Mouse (Mus musculus) stomach, postnatal 0 days (tissue): ENCODE results near the gene Pdcd7. TPM values are rescaled to one million over a fixed set of nuclear protein-coding genes. Genes with fewer than 3 reads are reported as not detected.

Source experiments
- ATAC-seq: fragments of 200-750 bp; cut with Nextera tagmentation; 2 replicates; pipeline ENCODE4 v1.8.0; 2017; ENCODE audit not compliant: low FRiP score, low TSS enrichment
- DNase-seq: peaks from one replicate; pipeline ENCODE4 v3.0.0-alpha.2; 2016; ENCODE audit warnings: low spot score
- H3K27ac ChIP-seq: fragments of 300-500 bp; sonication (generic); replicated peaks from 2 replicates; pipeline ENCODE4 v1.5.1; 2014; ENCODE audit warnings: mild to moderate bottlenecking, control low read depth
- H3K27me3 ChIP-seq: fragments of 300-500 bp; sonication (generic); 2 replicates; pipeline ENCODE4 v1.6.1; 2014; ENCODE audit warnings: low read length; ENCODE audit not compliant: control insufficient read depth, insufficient read depth
- H3K36me3 ChIP-seq: fragments of 300-500 bp; sonication (generic); 2 replicates; pipeline ENCODE4 v1.6.1; 2014; ENCODE audit warnings: low read length, mixed read lengths; ENCODE audit not compliant: control insufficient read depth, insufficient read depth
- H3K4me1 ChIP-seq: fragments of 300-500 bp; sonication (generic); replicated peaks from 2 replicates; pipeline ENCODE4 v1.6.1; 2014; ENCODE audit warnings: antibody characterized with exemption; ENCODE audit not compliant: control insufficient read depth, insufficient read depth
- H3K4me2 ChIP-seq: fragments of 300-500 bp; sonication (generic); replicated peaks from 2 replicates; pipeline ENCODE4 v1.6.1; 2014; ENCODE audit warnings: low read depth, mild to moderate bottlenecking, control low read depth, moderate library complexity
- H3K4me3 ChIP-seq: fragments of 300-500 bp; sonication (generic); 2 replicates; pipeline ENCODE4 v1.5.1; 2014; ENCODE audit warnings: low read depth, low read length, control low read depth
- H3K9ac ChIP-seq: fragments of 300-500 bp; sonication (generic); 2 replicates; pipeline ENCODE4 v1.6.1; 2014; ENCODE audit warnings: mild to moderate bottlenecking, low read length, control low read depth, mixed read lengths
- H3K9me3 ChIP-seq: fragments of 300-500 bp; sonication (generic); 2 replicates; pipeline ENCODE4 v1.6.1; 2016; ENCODE audit warnings: low read length; ENCODE audit not compliant: control insufficient read depth
- CTCF ChIP-seq: IDR thresholded peaks from 2 replicates; pipeline ENCODE4 v1.5.1; 2016; ENCODE audit warnings: antibody characterized with exemption, low read depth, mild to moderate bottlenecking, moderate library complexity
- EP300 ChIP-seq: optimal IDR thresholded peaks from 2 replicates; pipeline ENCODE3; 2016; ENCODE audit warnings: antibody characterized with exemption
- WGBS: fragments of 180-500 bp; shearing (Covaris S2); extraction: QIAGEN DNeasy Blood & Tissue Kit; methylation state at CpG from one replicate; pipeline ENCODE4 v1.1.7; 2014; 5-methylcytosine and 5-hydroxymethylcytosine counted together
- polyA plus RNA-seq: library from polyadenylated mRNA; unstranded; fragments of >200 nt; fragmentation: Nextera tagmentation; extraction: Ambion mirVana; gene quantifications from 2 replicates; pipeline ENCODE4 v1.2.1, GENCODE M21; 2015

The Pdcd7 gene
- polyA plus RNA-seq, 1 experiment from 2014 or later, result 5.8 TPM

DNA sequence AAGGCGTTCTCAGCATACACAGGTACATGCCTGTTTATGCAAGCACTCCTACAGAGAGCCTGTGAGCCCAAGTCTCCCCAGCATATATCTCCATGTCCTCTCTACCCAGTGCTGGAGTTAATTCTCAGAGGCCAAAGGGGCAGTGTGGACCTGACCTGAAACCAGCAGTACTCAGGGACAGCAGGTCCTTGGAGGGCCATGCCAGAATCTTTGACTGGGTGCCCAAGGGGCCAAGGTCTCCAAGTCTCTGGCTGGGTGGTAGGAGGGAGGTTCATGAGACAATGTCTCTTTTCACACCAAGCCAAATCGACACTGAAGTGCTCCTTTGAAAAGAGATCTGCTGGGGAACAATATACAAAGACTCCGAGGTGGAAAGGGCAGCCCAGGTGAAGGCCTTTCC lies 62.0 kb downstream of the Pdcd7 start:
- H3K9me3 ChIP-seq, result no peaks in the 10 kb centered on the region
- no peak overlapping the region for H3K4me2 ChIP-seq
- no peak overlapping the region for H3K4me3 ChIP-seq
- no peak overlapping the region for H3K27ac ChIP-seq
- WGBS, result 59% methylated on average over 3 of the region's 3 CpGs
- no peaks in the 10 kb centered on the region for H3K27me3 ChIP-seq
- ATAC-seq (no peak), DNase-seq (no peak)
- no peak overlapping the region for H3K9ac ChIP-seq
- TF ChIP-seq EP300, result no peak
- no peak for TF ChIP-seq CTCF
- 0 out of 2 replicates have a peak, but pooled peaks cover 4% of the 10 kb centered on the region for H3K4me1 ChIP-seq
- H3K36me3 ChIP-seq, result no peaks in the 10 kb centered on the region

DNA sequence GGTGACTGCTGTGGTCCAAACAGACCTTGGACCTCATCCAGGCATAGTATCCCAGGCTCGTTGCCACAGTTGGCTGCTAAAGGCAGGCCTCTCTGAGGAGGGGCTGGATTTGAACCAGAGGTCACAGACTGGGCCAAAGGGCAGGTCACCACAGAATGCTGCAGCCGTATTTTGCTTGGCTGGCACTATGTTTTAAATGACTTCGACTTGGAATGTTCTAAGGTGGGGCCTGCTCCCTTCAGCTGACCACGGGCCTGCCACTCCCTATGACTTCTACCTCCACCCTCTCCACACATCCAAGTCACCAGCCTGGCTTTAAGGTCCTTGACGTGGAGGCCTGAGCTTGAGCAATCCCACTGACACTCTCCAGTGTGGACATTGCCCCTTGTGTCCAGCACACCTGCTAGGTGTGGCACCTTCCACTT lies 63.0 kb downstream of the Pdcd7 start:
- Histone ChIP-seq H3K9me3 (no peaks in the 10 kb centered on the region), H3K27me3 (no peaks in the 10 kb centered on the region), H3K4me3 (no peak overlapping the region), H3K4me1 (0 out of 2 replicates have a peak, but pooled peaks cover 4% of the 10 kb centered on the region), H3K9ac (no peak overlapping the region), H3K27ac (no peak overlapping the region), H3K36me3 (no peaks in the 10 kb centered on the region), H3K4me2 (no peak overlapping the region)
- DNase-seq, result peak; percentile 74
- peak; percentile 96 for ATAC-seq
- whole genome bisulfite sequencing, result 45% methylated on average over 5 of the region's 5 CpGs
- TF ChIP-seq CTCF (no peak), EP300 (no peak)

Other genes with a start within 250 kb of the Pdcd7 start
- 11.1 and 12.2 TPM in 2 replicates for gene Igdcc4, start 244.6 kb upstream of the Pdcd7 start, polyA plus RNA-seq
- gene Igdcc3, start 204.9 kb upstream of the Pdcd7 start, polyA plus RNA-seq, result 0.32 and 0.35 TPM in 2 replicates
- gene Parp16, start 150.8 kb upstream of the Pdcd7 start, polyA plus RNA-seq, result 5.0 TPM in 2 replicates
- 0.61 and 0.79 TPM in 2 replicates for gene Cilp, start 80.9 kb upstream of the Pdcd7 start, polyA plus RNA-seq
- 47.9 and 49.7 TPM in 2 replicates for gene Clpx, start 51.8 kb upstream of the Pdcd7 start, polyA plus RNA-seq
- gene Ubap1l, start 14.9 kb downstream of the Pdcd7 start, polyA plus RNA-seq, result not detected in 2 replicates
- 0.38 and 0.49 TPM in 2 replicates for gene Kbtbd13, start 45.5 kb downstream of the Pdcd7 start, polyA plus RNA-seq
- 3.7 and 3.9 TPM in 2 replicates for gene Rasl12, start 52.4 kb downstream of the Pdcd7 start, polyA plus RNA-seq
- gene Slc51b, start 76.9 kb downstream of the Pdcd7 start, polyA plus RNA-seq, result not detected in 2 replicates
- 11.5 and 12.4 TPM in 2 replicates for gene Mtfmt, start 89.7 kb downstream of the Pdcd7 start, polyA plus RNA-seq
- 62.3 and 67.7 TPM in 2 replicates for gene Spg21, start 114.8 kb downstream of the Pdcd7 start, polyA plus RNA-seq
- gene Ankdd1a, start 174.1 kb downstream of the Pdcd7 start, polyA plus RNA-seq, result 0.18 and 0.35 TPM in 2 replicates
- gene Plekho2, start 233.9 kb downstream of the Pdcd7 start, polyA plus RNA-seq, result 9.6 and 10.6 TPM in 2 replicates
- gene Pif1, start 241.1 kb downstream of the Pdcd7 start, polyA plus RNA-seq, result 2.1 and 2.4 TPM in 2 replicates